Mouse (Mus musculus) c-Kit-positive CD71-negative TER-119-negative erythroid progenitor cells, embryonic 14.5 days (primary cell): ENCODE measurements at regions not wholly inside any gene's neighbourhood (a gene's known extent, or its start where the extent isn't known, plus 50 kb on each side); places are given as distances from the start of the nearest gene placed in this dataset.

Source experiments
- DNase-seq: peaks from one replicate; pipeline ENCODE4 v3.0.0-alpha.2; 2013; ENCODE audit warnings: low read depth

DNA sequence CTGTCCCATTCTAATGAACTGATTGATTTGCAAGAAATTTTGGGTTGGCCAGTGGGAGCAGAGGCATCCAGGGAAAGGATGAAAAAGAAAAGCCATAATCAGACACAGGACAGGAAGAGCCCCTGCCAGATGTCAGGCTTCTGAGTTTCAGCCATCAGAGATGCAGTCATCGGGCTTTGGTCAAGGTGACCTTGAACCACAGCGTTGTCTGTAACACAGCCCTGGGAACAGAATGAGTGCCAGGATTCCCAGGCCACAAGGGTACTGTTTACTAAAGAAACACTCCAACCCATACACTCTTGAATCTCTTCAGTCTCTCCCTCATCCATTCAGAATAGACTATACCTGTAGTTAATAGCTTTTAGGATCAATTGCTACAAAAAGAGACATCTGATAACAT, 239.0 kb downstream of the Rplp1 start:
- DNase-seq, result no peak

DNA sequence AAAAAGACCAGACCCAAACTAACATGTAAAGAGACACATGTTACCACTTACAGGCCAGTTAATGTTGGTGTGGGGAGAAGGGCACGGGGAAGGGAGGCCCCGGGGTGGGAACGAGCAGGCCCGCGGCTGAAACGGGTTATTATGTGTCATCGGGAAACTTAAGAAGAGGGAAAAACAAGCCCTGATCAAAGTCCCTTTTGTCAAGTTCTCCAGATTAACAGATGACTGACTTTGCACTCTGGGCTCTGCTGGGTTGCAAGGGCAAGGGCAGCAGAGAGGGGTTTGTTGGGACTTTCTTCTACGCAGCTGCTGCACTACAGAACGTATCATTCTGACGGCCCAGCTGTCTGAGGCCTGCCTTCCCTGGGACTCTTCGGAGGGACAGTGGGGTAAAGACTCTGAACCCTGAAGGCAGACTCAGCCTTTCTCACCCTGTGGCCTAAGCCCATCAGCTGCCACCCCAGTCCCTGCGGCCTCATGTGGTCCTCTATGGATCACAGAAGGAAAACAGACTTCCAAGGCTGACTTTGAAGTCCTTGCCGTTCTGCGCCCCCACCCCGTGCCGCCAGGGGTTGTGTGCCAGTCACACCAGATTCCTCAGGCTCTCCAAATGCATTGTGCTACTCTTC, 240.7 kb downstream of the Rplp1 start:
- DNase-seq, result no peak

DNA sequence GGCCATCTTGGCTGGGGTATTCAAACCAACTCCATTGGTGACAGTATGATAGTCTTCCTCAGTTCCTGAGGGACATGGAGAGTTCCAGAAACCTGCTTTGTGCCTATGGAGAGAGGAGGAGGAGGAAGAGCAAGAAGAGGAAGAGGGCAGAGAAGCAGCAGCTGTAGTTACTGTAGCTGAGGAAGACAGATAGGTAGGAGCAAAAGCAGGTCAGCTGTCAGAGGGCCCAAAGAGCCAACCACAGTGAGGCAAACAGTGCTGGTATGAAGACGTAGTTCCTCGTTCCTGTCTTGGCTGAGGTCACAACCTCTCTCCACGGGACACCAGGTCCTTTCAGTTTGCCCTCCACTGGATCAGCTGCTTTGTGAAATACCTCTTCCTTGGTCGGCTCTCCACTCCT, 243.4 kb downstream of the Rplp1 start:
- no peak for DNase-seq

DNA sequence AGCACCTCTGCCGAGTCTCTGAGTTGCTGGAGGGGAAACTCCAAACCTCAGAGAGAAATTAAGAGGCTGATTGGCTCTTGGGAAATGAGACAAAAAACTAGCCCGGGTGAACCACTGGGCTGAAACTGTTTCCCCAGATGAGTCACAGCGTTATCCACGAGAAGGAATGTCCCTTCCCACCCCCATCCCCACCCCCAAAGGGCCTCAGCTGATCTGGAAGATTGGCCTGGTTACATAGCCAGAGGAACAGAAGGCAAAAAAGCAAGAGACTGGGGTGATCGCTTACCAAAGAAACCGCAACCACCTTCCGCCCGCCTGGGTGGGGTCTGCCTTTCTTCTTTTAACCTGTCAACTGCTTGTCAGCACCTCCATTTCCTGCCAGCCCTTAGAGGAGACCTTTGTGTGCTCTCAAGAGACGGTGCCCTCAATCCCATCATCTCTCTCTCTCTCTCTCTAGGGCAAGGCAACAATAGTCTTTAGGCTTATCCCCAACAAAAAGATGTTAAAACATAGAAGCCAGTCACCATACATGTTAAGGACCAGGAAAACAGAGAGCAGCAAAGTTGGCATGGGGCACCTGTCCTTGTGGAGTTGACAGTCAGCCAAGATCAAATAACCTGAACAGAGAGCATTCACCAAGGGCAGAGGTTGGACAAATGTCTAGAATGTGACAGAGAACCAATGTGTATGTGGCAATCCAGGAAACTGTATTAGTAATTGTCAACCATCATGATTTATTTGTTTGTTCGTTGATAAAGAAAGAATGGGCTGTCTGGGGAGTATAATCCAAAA, 244.4 kb downstream of the Rplp1 start:
- DNase-seq, result no peak

DNA sequence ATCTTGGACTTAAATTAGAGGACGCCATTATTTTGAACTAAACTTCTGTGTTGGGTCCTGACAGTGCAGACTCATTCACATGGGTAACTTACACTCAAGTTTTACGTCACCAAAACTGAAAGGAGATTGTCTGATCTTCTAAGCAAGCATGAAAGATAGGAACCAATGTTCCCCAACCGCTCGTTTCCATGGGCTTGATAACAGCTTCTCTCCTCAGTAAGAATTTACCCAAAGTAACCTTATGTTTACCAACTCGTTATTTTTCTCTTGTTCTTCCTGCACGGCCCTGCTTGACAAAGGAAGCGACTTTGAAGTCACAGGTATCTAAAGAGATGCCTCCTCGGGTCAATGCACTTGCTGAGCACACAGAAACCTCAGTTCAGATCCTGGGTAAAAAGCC, 245.6 kb downstream of the Rplp1 start:
- no peak for DNase-seq

DNA sequence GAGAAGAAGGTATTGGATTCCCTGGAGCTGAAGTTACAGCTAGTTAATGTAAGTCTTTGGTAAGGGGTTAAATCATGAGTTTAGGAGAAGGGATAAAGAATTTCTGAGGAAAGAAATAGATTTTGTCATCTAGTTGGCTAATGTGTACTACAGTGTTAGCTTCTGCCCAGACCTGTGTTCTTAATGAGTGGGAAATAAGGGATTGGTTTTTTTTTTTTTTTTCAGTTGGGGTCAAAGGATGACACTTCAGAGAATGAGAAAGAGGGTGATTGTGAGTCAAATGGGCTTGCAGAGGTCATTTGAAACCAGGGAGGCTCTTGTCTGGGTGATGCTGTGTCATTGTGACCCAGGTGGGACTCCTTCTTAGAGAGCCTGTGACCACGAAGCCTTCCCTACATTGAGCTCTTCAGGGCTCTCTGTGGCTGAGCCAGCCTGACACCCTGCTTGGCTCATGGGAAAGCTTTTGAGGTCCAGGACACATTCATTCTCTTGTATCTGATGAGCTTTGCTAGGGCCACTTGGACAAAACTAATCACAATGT, 246.1 kb downstream of the Rplp1 start:
- no peak for DNase-seq

DNA sequence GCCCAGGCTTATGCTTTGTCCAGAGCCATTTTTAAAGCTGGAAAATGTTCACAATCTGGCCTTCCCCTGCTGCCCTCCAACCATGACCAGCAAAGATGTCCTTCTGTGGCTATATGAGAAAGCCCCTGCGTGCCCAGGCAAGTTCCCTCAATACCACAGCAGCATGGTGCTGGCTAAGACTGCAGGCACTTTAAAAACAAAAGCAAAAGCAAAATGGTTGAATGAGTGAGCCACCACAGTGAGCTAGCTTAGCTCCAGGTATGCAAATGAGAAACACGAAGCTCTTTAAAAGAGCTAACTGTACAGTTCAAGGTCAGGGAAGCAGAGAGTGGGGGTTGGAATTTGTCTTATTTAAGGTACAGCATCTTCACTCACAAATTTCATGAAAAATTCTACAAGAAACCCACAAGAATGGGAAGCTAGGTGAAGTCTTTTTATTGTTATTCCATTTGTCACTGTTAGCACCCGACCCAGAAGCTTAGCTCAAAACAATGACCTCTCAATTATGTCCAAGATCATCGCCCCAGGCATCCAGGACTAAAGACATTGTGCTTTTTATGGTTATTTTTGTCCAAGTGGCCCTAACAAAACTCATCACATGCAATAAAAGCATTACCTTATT, 246.8 kb downstream of the Rplp1 start:
- no peak for DNase-seq

DNA sequence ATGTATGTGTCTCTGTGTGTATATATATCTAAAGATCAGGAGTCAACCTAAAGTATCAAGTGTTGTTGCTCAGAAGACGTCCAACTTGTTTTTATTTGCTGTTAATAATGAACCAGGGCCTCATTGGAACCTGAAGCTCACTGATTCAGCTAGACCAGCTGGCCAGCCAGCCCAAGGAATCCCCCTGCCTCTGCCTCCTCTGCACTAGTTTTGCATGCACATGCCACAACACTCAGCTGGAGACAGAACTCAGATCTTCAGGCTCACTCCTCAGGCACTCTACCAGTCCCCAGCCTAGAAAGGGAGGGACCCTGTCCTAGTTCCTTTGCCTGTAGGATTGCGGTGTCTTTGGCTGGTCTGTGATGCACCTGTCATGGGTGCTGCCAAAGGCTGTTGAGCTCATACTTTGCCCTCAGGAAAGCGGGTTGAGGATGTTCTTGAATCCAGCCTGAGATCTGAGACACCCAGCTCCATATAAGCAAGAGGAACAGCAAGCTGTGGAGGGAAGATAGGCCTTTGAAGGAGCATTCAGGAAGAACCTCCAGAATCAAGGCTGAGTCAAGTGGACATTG, 247.5 kb downstream of the Rplp1 start:
- DNase-seq, result no peak

DNA sequence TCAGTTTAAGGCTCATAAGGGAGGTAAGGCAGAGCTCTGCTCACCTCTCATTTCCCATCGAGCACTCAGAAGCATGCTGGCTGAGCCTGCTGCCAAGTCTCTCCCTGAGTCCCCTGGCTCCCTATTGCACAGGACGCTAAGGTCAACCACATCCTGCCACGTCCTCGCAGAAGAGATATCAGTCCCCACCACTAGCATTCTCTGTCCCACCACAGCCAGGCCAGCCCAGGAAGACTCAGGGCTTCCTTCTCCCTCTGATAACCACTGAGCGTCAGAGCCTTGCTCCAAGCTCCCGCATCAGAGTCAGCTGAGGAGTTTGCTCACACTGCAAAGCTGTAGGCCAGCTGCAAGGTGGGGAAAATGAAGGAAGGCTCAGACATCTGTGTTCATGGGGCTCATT, 248.2 kb downstream of the Rplp1 start:
- peak; percentile 64 for DNase-seq

DNA sequence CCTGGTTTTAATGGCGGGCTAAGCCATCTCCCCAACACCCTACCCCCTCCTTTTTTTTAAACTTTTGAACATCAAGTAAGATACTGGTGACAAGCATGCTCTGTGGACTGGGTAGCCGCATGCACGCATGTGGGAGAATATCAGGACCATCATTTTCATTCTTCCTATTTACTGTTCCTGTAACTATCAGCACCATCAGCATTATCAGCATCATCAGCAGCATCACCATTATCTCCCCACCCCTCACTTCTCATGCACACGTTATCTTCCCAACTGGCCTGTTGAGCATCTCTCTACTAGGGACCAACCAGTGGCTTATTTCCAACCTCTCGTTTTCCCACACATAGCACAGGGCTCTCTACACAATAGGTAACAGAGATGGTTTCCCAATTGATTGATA, 249.1 kb downstream of the Rplp1 start:
- DNase-seq, result no peak

DNA sequence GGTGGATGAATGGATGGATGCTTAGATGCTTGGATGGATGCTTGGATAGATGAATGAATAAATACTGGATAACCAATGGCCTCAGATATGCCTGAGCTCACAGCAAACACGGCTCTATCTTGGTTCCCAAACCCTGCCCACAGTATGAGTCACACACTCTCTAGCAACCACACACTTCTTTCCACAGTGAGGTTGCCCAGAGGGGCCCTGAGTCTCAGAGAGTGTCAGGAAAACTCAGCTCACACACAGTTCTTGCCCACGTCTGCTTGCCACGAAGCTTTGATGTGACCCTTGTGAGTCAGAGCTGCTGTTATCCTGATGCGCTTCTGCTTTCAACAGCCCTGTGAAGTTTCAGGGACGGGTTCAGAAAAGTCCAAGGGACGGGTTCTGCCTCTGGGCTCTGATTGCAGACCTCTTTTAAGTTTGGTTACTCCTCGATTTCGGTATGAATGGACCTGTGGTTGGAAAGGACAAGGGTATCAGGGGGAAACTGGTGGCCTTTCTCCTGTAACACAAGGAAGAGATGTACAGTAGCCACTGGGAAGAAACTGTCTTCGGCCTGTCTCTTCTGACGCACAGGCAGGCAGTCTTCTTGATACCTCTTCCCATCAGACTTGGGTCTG, 250.2 kb downstream of the Rplp1 start:
- DNase-seq, result peak; percentile 52

DNA sequence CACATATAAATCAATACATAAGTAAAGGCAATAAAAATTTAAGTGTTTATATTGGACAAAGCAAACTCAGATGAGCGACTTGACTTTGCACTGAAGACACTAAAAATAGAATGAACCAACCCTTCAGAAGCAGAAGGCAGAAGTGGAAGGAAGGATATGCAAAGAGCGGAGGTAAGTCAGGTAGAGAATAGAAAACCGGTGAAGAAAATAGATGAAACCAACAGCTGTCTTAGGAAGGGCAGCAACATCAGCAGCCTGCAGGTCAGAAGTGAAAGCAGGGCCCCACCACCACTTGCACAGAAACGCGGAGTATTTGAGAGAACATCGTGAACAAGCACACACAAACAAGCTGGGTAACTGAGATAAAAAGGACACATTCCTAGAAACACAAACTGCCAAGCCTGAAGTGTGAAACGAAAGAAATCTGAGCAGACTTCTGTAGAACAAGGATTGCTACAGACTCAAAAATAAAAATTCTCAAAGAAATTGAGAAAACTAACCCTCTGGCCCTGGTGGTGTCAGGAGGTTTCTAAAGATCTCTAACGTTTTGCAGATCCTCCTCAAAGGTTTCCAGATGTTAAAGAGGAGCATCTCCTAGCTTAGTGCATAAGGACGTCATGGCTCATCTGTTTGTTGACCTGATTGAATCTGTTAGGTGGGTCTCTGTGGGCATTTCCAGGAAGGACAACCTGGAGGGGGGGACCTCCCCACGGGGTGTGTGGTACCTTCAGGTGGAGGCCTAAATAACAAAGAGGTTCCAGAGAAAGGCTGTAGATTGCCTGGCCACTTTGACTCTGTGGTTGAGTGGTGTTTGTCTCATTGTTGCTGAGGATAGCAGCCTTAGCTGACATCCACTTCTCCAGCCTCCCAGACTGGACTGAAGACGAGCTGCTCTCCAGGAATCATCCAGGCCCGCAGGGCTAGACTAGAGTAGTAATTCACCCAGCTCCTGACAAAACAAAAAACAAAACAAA, 252.0 kb downstream of the Rplp1 start:
- DNase-seq, result no peak

DNA sequence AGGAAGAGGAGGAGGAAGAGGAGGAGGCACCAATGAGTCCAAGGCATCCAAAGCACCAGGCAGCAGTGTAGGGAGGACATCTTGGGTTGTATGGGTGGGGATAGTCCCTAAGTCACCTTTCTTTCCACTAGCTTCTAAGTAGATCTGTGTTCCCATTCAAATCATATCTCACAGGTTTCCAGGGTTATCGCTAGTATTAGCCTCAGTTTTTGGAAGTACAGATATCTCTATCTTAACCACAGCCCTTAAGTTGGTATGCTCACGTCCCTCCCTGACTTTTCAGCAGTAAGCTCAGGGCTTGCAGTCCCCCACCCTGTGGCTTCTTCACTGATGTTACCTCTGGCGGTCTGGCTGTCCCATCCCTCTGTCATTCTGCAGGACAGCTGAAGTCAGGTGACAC, 254.2 kb downstream of the Rplp1 start:
- no peak for DNase-seq

DNA sequence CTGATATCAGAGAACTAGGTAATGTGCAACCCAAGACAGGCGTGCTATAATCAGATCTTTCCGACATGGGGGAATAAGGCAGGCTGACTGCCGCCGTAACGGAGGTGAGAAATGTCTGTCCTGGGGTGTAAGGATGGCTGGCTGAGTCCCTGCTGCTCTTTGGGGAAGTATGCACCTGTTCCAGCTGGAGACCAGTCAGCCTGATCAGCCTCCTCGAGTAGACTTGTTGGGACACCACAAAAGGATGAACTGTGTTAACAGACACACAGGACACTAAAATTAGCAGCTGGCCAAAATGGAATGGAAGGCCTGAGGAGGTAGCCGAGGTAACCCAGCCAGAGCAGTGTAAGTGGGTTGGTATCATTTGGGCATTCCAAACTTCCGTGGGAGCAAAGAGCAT, 256.3 kb downstream of the Rplp1 start:
- no peak for DNase-seq

DNA sequence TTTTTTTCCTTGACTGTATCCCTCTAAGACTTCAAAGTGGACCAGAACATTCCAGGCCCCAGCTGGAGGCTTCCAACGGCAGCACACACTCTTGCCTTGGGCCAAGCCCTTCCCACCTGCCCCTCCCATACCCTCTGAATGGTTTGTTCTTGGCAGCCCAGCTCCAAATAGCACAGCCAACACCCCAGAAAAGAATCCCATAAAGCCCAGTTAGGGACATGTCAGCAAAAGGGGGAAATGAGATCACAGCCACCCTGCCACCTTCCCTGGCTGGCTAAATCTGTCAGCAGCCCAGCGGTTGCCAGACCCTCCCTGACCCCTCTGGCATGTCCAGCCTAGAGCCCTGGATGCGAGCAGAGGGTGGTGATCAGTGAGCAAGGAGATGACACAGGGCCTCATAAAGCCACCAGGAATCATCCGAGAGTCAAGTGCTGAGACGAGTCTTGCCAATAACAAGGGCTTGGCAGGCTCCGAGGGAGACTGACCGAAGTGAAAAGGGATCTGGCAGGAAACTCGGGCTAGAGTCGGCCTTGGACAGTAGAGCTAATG, 258.8 kb downstream of the Rplp1 start:
- DNase-seq, result no peak

DNA sequence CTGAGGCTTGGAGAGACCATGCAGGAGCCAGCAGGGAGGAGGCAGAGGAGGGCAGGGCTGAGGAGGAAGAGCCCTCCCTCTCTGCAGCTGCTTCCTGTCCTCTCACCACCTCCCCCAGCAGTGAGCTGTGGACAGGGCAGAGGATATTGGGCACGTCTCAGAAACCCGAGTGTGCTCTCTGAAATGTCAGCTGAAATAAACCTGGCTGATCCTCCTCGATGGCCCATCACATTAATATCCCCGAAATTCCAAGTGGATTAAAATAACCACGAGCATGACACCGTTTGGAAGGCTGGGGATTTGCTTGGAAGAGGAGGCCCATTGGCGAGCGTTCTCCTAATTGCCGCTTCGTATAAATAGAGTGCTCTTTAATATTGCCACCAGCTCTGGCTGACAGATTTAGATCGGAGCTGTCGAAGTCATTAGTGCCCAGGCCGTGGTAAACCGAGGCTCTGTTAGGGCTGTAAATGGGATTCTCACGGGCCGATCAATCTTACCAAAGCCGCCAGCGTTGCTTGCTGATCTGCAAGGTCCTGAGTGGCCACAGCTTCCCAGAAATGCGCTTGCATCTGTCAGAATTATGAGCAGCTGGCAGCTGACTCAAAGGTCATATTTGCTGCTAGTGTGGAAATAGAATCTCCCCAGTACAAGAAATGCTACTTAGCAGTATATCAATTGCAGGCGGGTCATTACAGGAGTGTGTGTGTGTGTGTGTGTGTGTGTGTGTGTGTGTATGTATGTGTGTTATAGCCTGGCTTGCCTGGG, 268.5 kb downstream of the Rplp1 start:
- no peak for DNase-seq

DNA sequence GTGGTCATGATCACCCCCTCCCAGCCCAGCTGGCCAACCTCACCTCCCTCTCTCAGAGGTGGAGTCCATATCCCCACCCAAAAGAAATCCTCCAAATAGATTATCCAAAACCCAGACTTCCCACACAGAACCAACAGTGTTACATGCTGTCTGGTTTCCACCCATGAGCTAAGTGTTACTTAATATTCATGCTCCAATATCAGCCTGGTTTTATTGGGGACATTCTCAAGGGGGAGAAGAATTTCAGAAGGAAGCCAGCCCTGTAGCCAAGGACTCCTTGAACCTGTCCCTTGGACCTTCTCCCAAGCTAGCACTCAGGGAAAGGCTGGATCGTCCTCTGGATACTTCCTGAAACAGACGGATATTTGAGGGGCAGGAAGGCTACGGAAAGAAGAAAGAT, 268.6 kb downstream of the Tle3 start:
- no peak for DNase-seq

DNA sequence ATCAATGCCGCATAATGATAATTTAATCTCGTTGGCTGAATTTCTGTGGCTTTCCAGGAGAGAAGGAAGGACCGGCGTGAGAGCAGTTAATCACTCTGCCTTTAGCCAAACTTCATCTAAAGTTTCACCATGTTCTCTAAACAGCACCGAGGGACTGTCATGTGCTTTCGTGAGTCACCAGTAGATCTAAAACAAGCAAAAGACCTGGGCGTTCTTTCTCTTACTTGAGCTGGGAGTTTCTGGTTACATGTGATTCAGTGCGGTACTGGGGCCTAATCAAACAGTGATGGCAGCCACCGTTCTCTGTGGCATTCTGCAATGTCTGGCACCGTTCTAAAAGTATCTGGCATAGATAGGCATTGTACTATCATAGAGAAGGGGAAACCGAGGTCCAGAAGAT, 266.7 kb downstream of the Tle3 start:
- DNase-seq, result no peak

DNA sequence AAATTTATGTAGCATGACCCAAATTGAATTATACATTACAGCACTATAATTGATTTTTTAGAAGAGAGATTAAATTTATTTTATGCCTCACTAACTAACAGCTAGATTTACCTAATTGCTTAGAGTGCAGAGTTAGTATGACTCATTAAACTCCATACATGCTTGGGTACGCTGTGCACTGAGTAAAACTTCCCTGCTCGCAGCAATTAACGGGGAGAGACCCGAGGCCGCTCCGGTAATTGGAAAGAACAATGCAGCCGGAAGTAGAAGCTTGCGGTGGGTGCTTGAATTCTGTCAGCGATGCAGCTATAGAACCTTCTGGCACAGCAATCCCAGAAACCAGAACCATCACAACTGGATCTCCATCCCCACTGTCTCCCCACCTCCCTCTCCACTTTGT, 261.8 kb downstream of the Tle3 start:
- no peak for DNase-seq

DNA sequence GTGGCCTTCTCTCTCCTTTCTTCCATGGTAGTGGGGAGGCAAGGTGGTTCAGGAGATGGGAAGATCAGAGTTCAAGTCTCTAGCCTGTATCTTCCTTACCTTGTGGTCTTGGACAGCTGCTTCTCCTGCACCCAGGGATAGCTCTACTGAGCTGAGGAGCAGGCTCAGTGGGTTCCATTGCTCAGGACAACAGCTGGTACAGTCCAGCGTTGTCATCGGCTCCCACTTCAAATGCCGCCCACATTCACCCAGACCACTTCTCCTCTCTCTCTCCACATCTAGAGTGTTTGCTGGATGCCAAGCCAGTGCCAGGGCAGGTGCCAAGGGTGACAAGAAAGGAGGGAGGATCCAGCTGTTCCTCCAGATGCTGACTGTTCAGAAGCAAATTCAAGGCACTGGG, 260.4 kb downstream of the Tle3 start:
- DNase-seq, result no peak
